ENCODE assay signal across 24 mouse cellular contexts in genomic region chr9:105482715-105483510, GRCm38 (mm10). TPM values are rescaled to one million over a fixed set of nuclear protein-coding genes. Genes with fewer than 3 reads are reported as not detected.
DNase-seq lines count a peak whose midpoint lies in the region; ATAC-seq and TF ChIP-seq lines count a peak whose summit lies in the region.
"Had no signal": no experiment of that assay in that cellular context is flagged by ENCODE, and none has a peak within 500 bp of the region (broad histone marks: within the 10 kb centered on the region; RNA-seq: fewer than 3 reads in every experiment).

No protein-coding gene starts in this region.

- H3K27me3 ChIP-seq in liver, postnatal 0 days (ENCODE audit: insufficient read depth, low read length): no peaks in the 10 kb centered on the region
- no peaks in the 10 kb centered on the region for H3K27me3 ChIP-seq in heart, embryonic 11.5 days (ENCODE audit: control insufficient read depth, insufficient read depth, low read length)
- H3K27me3 ChIP-seq: embryonic facial prominence, embryonic 13.5 days; forebrain, embryonic 12.5 days; kidney, embryonic 15.5 days; megakaryocyte, embryonic 14.5 days; midbrain, embryonic 12.5 days; neural tube, embryonic 12.5 days had no signal

- whole genome bisulfite sequencing in liver, postnatal 0 days (ENCODE audit: insufficient replicate concordance): 82% methylated on average over 4 of the region's 4 CpGs
- 91% methylated on average over 4 of the region's 4 CpGs for WGBS in heart, embryonic 11.5 days (ENCODE audit: insufficient replicate concordance)

- ATAC-seq in liver, postnatal 0 days: no peak
- no peak for ATAC-seq in CD4-positive, CD25-positive, alpha-beta regulatory T cell, adult 4 months
- ATAC-seq in heart, embryonic 11.5 days (replicated peaks; ENCODE audit: insufficient number of reproducible peaks, low FRiP score, low TSS enrichment): no peak
- ATAC-seq: lung, postnatal 0 days had no signal

- no peaks in the 10 kb centered on the region for H3K36me3 ChIP-seq in liver, postnatal 0 days (replicated peaks; ENCODE audit: insufficient read depth, low read length)
- H3K36me3 ChIP-seq in heart, embryonic 11.5 days (ENCODE audit: control insufficient read depth, insufficient read depth, low read length): no peaks in the 10 kb centered on the region
- H3K36me3 ChIP-seq: embryonic facial prominence, embryonic 13.5 days; forebrain, embryonic 12.5 days; heart, embryonic 10.5 days; kidney, embryonic 15.5 days had no signal

- peaks cover 8% of the 10 kb centered on the region; the same call in 1 of the 2 replicates for H3K4me1 ChIP-seq in liver, postnatal 0 days (ENCODE audit: insufficient read depth)
- H3K4me1 ChIP-seq in heart, embryonic 11.5 days (ENCODE audit: control insufficient read depth, insufficient read depth, low read length): peaks cover 11% of the 10 kb centered on the region

- no peak overlapping the region for H3K4me2 ChIP-seq in liver, postnatal 0 days (ENCODE audit: low read depth, low read length)
- H3K4me2 ChIP-seq in heart, embryonic 11.5 days: no peak overlapping the region
- H3K4me2 ChIP-seq: embryonic facial prominence, embryonic 13.5 days; forebrain, embryonic 12.5 days; hindbrain, embryonic 14.5 days; kidney, embryonic 15.5 days; midbrain, embryonic 12.5 days; neural tube, embryonic 12.5 days had no signal

- H3K9ac ChIP-seq in liver, postnatal 0 days (replicated peaks): no peak overlapping the region
- no peak overlapping the region for H3K9ac ChIP-seq in heart, embryonic 11.5 days (ENCODE audit: low read depth, low read length)
- H3K9ac ChIP-seq: embryonic facial prominence, embryonic 13.5 days; forebrain, embryonic 12.5 days; hindbrain, embryonic 14.5 days; kidney, embryonic 15.5 days; midbrain, embryonic 12.5 days; neural tube, embryonic 12.5 days had no signal

- H3K9me3 ChIP-seq in liver, postnatal 0 days (ENCODE audit: low read length): no peaks in the 10 kb centered on the region
- no peaks in the 10 kb centered on the region for H3K9me3 ChIP-seq in heart, embryonic 11.5 days (replicated peaks; ENCODE audit: control insufficient read depth, low read length)
- H3K9me3 ChIP-seq: embryonic facial prominence, embryonic 13.5 days; forebrain, embryonic 12.5 days; heart, embryonic 10.5 days; kidney, embryonic 15.5 days; megakaryocyte, embryonic 14.5 days; midbrain, embryonic 12.5 days; neural tube, embryonic 12.5 days had no signal

- TF ChIP-seq CTCF in liver, postnatal 0 days (IDR thresholded peaks at IDR 0.05; ENCODE audit: low read depth): no peak

- no peak for TF ChIP-seq EP300 in liver, postnatal 0 days (IDR thresholded peaks at IDR 0.05; ENCODE audit: low read depth)

- no peak overlapping the region for H3K4me3 ChIP-seq in liver, postnatal 0 days (ENCODE audit: low read depth, low read length)
- no peak overlapping the region for H3K4me3 ChIP-seq in heart, embryonic 11.5 days (ENCODE audit: low read depth, low read length)
- H3K4me3 ChIP-seq: embryonic facial prominence, embryonic 13.5 days; erythroblast, embryonic 14.5 days; forebrain, embryonic 12.5 days; heart, embryonic 10.5 days; kidney, embryonic 15.5 days; megakaryocyte, embryonic 14.5 days; midbrain, embryonic 12.5 days; myocyte; neural tube, embryonic 12.5 days had no signal

- peak; percentile 20 for DNase-seq in liver
- DNase-seq in liver, postnatal 0 days: no peak
- peak; percentile 13 for DNase-seq in ES-CJ7 (ENCODE audit: low read depth, low spot score)
- DNase-seq in brain, adult 2 months (ENCODE audit: low read depth, low spot score): peak; percentile 28
- DNase-seq: gastrocnemius, postnatal 25 days; heart, adult 11 months; lung, adult 18-20 months; lung, postnatal 4 days; thymus, adult 18-20 months; thymus, postnatal 36 days had no signal

- no peak overlapping the region for H3K27ac ChIP-seq in liver, postnatal 0 days (ENCODE audit: low read depth)
- H3K27ac ChIP-seq in heart, embryonic 11.5 days (ENCODE audit: low read depth, low read length): no peak overlapping the region
- H3K27ac ChIP-seq: embryonic facial prominence, embryonic 13.5 days; forebrain, embryonic 12.5 days; heart, embryonic 10.5 days; kidney, embryonic 15.5 days; midbrain, embryonic 12.5 days; neural tube, embryonic 12.5 days; stomach, postnatal 0 days had no signal

RNA-seq across cellular contexts. Expression of gene Atp2c1, which starts 44.2 kb away (rescaled TPM):
- polyA plus RNA-seq in liver, postnatal 0 days (2015; fragmentation: Nextera tagmentation; extraction: Ambion mirVana): 15.9 and 17.1 TPM in 2 replicates
- polyA plus RNA-seq in CD4-positive, CD25-positive, alpha-beta regulatory T cell, adult 4 months (2017; shearing (Covaris generic)): 10 to 100 TPM; 19.2 to 20.3 TPM
- 53.0 and 61.4 TPM in 2 replicates for polyA plus RNA-seq in heart, embryonic 11.5 days (2014; fragmentation: Nextera tagmentation; extraction: Ambion mirVana)
